Mouse (Mus musculus) 3T3-L1 (cell line): Measurements from ENCODE around the gene 4931417E11Rik.

Experiments
- DNase-seq: peaks from one replicate; pipeline ENCODE4 v3.0.0-alpha.2; 2015; ENCODE audit warnings: low read depth, low spot score

Gene 4931417E11Rik

DNA sequence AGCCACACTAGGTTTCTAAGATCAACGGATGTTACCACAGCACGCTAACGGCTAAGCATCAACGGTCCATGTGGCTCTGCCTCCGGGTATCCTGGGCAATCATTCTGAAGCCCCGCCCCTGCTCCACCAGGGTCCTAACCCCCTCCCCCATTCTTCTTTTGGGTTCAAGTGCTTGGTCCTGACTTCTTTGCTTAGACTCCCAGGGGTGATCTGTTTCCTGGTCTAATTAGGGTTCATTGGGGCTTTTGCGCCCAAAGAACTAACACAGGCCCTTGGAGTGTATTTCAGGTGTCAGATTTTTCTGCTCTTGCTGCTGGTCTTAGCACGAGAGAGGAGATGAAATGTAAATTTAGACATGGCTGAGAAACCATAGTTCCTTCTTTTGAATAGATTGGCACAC is at the start of gene 4931417E11Rik:
Gene 4931417E11Rik (minus strand): TSS at position 101 of the 400 bp plus-strand sequence.
- no peak for DNase-seq

DNA sequence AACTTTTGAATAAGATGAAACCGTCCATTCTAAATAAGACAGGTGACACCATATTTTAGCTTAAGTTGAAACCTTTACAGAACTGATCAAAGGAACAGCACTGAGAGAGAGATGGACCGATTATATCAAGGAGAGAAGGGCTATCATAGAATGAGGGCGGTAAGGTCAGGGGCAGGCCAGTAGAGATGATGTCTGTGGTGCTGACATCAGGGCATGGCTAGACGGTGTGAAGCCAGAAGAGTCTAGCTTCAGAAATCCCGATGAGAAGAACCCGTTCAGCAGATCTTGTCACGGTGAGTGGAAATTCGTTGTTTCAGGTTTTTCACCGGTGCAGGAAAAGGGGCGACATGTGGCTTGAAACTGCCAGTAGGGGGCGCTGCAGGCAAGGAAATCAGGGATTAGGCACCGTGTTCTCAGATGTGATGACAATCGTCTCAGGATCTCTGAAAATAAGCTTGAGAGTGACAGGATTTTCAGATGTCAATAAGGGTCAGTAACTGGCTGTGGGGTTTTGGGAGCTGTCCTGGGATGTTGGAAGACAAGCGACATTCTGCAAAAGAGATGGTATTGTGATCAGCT is 48.4 kb upstream of the 4931417E11Rik start:
- peak; percentile 51 for DNase-seq

- DNase-seq: peak; percentile 10
Observed at GRCm38 (mm10) chr6:73512907-73513306, 43.4 kb upstream of the 4931417E11Rik start.

GRCm38 (mm10) chr6:73499631-73500030 is 30.2 kb upstream of the 4931417E11Rik start:
- DNase-seq: no peak

DNA sequence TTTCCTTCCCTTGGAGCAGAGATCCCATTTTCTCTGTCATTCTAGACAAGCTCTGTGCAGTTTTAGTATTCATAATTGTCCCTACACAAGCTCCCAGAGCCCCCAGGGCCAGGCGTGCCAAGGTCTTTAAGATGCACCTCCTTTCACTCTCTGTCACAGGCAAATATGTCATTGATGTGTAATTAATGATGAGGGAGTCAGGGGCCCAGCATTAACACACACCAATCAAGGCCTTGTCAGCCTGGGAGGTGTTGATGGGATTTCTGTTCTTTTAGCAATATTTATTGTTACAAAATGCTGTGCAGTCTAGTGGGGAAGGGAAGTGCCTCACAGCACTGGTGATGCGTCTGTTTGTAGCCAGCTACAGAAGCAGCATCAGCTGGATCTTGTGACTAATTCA is 27.9 kb upstream of the 4931417E11Rik start:
- no peak for DNase-seq

GRCm38 (mm10) chr6:73490524-73490923 is 21.1 kb upstream of the 4931417E11Rik start:
- no peak for DNase-seq

DNA sequence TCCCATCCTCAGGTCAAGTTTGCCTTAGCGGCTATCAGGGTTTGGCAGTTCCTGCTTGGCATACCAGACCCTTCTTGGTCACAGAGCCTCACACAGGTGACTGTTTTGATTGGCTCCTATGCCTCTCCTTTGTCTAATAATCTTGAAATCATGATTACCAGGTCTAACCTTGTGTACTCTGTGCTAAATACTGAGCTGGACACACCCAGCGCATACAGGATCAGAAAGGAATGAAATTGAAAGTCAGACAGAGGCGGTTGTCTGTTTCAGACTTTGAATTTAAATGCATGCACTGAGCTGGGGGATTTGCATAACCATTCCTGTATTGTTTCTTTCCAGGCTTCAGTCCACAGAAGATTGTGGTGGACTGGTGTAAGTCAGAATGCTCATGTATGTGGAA is 16.1 kb upstream of the 4931417E11Rik start:
- no peak for DNase-seq

GRCm38 (mm10) chr6:73466084-73466483 is 3.4 kb downstream of the 4931417E11Rik start:
- DNase-seq: no peak

GRCm38 (mm10) chr6:73462543-73462942 is 6.9 kb downstream of the 4931417E11Rik start:
- no peak for DNase-seq

DNA sequence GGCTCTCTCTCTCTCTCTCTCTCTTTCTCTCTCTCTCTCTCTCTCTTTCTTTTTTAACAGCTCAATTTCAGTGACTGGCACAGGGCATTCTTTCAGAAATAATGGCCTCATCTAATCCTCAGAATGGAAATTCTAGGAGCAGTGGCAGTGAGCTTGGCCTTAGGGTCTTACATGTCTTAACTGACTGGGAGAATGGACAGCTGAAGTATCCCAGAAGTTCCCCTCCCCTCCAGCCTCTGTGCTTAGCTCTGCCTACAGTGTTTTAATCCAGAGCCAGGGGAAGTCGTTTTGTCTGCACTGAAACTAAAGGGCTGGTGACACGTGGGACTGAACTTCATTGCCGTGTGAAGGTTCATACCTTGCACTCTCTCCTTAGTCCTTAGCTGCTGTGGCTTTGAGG is 35.6 kb downstream of the 4931417E11Rik start:
- no peak for DNase-seq

DNA sequence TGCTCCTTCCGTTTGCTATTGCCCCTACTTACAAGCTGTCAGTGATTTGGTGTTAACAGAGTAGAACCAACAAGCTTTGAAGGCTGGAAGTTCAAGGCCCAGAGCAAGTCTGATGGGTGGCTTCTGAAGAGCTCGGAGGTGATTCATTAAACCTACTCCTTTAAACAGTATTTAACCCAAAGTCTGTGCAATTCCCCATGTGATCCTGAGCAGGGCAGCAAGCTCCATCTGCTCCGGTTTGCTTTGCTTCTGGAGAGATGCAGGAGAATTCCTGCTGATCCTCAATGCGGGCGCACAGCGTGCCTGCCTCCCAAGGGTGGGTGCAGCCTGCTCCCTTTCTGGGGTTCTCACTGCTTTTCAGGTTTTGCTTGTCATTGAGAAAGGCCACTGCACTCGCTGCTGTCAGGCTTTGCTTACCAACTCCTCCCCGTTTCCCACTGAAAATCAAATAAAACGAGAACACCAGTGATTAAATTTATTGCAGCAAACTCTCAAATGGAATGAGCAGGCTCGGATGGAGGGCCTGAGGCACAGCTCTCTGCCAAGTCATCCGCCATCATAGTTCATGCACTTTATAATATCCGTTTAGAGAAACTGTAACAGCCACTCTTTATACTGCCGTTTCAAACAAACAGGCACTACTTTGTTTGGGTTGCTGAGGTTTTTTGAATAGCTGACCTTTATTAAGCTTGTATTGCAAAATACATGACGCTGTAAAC is 40.7 kb downstream of the 4931417E11Rik start:
- no peak for DNase-seq

DNA sequence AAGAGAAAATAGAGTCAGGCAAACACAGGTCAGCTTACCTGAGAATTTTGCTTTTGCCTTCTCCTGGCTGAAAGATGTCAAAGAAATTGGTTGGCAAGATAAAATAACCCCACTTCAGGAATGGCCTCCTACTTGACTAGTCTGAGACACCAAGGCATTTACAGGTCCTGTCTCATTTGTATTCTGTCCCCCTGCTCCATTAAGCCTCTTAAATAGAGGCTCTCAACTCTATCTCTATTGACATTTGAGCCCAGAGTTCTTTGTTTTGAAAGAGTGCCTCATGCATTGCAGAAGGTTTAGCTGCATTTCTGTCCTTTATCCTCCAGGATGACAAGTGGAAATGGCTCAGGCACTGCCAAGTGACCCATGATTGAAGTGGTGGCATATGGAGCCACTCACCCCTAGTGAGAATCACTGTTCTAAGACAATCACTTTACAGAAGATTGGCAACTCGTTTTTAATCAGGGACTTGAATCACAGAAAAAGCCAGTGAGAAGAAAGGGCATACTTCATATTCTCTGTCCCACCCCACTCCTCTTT is 42.1 kb downstream of the 4931417E11Rik start:
- no peak for DNase-seq
